Mouse (Mus musculus) liver, postnatal 0 days (tissue): ENCODE measurements around the gene Otogl.

ENCODE experiments used
- CTCF ChIP-seq: sonication (generic); IDR thresholded peaks from 2 replicates; pipeline ENCODE4 v1.5.1; 2016; ENCODE audit warnings: antibody characterized with exemption, low read depth
- EP300 ChIP-seq: IDR thresholded peaks from 2 replicates; pipeline ENCODE4 v1.6.1; 2016; ENCODE audit warnings: antibody characterized with exemption, low read depth, mild to moderate bottlenecking

DNA sequence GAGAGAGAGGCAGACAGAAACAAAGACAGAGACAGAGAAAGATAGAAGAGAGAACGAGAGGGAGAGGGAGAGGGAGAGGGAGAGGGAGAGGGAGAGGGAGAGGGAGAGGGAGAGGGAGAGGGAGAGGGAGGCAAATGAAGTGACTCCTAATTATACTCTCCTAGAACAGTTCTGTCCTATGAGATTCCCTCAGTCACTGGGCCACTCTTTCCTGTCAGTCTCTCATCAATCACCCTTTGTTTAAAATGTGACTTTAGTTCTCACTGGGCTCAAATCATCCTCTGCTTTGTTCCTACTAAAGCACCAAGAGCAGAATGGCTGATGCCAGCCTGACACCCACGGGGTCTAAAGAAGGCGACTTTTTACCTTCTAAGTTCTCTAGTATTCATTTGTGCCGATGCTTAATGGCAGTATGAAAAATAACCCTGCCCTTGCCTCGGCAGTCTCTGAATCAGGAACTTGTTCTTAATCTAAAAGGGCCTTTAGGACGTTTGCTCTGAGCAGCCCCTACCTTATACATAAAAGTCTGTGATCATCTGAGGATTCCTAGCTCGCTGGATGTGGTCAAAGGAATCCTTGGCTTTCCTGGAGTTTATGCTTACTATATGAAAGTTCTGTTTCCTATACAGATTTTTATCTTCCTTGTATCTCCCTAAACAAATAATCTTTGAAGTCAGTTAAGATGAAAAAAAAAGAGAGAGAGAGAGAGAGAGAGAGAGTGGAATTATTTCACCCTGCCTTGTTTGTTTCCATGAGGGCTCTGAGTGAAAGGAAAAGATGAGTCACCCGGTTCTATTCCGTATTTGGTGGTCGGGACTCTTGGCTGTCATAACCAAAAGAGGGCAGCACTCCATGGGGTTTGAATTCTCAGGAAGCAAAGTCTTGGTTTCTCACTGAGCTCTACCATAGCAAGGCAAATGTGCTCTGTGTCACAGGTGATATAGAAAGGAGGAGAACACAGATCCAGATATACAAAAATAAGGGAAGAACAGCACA is 20.2 kb upstream of the Otogl start:
- TF ChIP-seq CTCF: peak; percentile 65
- no peak for TF ChIP-seq EP300
